Mouse (Mus musculus): ENCODE results near the gene Gm49450.
"Not testable (repeated sequence)": the region's sequence is repeated elsewhere in the genome, so short reads cannot be mapped to it uniquely, and the experiment has no call there.

The Gm49450 gene

GRCm38 (mm10) chr15:98954425-98955253 lies 1.3 kb upstream of the Gm49450 start:
- no peak for DNase-seq (ENCODE audit: low spot score)

GRCm38 (mm10) chr15:98952751-98953400 lies 475 bp downstream of the Gm49450 start:
- DNase-seq (ENCODE audit: low spot score) = no peak

- no peak for DNase-seq (ENCODE audit: low spot score)
Observed at GRCm38 (mm10) chr15:98952063-98952455, 1.3 kb downstream of the Gm49450 start.

GRCm38 (mm10) chr15:98951122-98952062 lies 2.0 kb downstream of the Gm49450 start:
- DNase-seq (ENCODE audit: low spot score) = not testable (repeated sequence)

GRCm38 (mm10) chr15:98949607-98949892 lies 3.8 kb downstream of the Gm49450 start:
- DNase-seq (ENCODE audit: low spot score) = no peak

GRCm38 (mm10) chr15:98948857-98949606 lies 4.3 kb downstream of the Gm49450 start:
- no peak for DNase-seq (ENCODE audit: low spot score)

GRCm38 (mm10) chr15:98948382-98948781 lies 5.0 kb downstream of the Gm49450 start:
- no peak for DNase-seq (ENCODE audit: low spot score)

GRCm38 (mm10) chr15:98947884-98948283 lies 5.5 kb downstream of the Gm49450 start:
- no peak for DNase-seq (ENCODE audit: low spot score)

- DNase-seq (ENCODE audit: low spot score) = no peak
Observed at GRCm38 (mm10) chr15:98943133-98943532, 10.2 kb downstream of the Gm49450 start.

- DNase-seq (ENCODE audit: low spot score) = no peak
Observed at GRCm38 (mm10) chr15:98942081-98942480, 11.3 kb downstream of the Gm49450 start.

- no peak for DNase-seq (ENCODE audit: low spot score)
Observed at GRCm38 (mm10) chr15:98941539-98941938, 11.8 kb downstream of the Gm49450 start.

- no peak for DNase-seq (ENCODE audit: low spot score)
Observed at GRCm38 (mm10) chr15:98940816-98941215, 12.5 kb downstream of the Gm49450 start.

GRCm38 (mm10) chr15:98934217-98934839 lies 19.0 kb downstream of the Gm49450 start, which contains the start of gene Tuba1b:
Tuba1b (minus strand) TSS chr15:98934565.
- peak; percentile 78 for DNase-seq (ENCODE audit: low spot score)

- DNase-seq (ENCODE audit: low spot score) = peak; percentile 85
Observed at GRCm38 (mm10) chr15:98933833-98934216, 19.5 kb downstream of the Gm49450 start.

- DNase-seq (ENCODE audit: low spot score) = not testable (repeated sequence)
Observed at GRCm38 (mm10) chr15:98933004-98933671, 20.2 kb downstream of the Gm49450 start.

GRCm38 (mm10) chr15:98930998-98931397 lies 22.4 kb downstream of the Gm49450 start:
- DNase-seq (ENCODE audit: low spot score) = no peak

- DNase-seq (ENCODE audit: low spot score) = no peak
Observed at GRCm38 (mm10) chr15:98930017-98930734, 23.2 kb downstream of the Gm49450 start.

- no peak for DNase-seq (ENCODE audit: low spot score)
Observed at GRCm38 (mm10) chr15:98928598-98929240, 24.6 kb downstream of the Gm49450 start.

GRCm38 (mm10) chr15:98927566-98927965 lies 25.8 kb downstream of the Gm49450 start:
- DNase-seq (ENCODE audit: low spot score) = no peak
